8 mouse cellular contexts compared by ENCODE assay signal in genomic region chr6:91157237-91157570, GRCm38 (mm10). TPM values are rescaled to one million over a fixed set of nuclear protein-coding genes. Genes with fewer than 3 reads are reported as not detected.
DNase-seq lines count a peak whose midpoint lies in the region; ATAC-seq and TF ChIP-seq lines count a peak whose summit lies in the region.

No protein-coding gene starts in this region.

- 32% methylated on average over 6 of the region's 6 CpGs for WGBS in kidney, embryonic 15.5 days
- 37% methylated on average over 6 of the region's 6 CpGs for WGBS in hindbrain, embryonic 13.5 days
- 41% methylated on average over 6 of the region's 6 CpGs for WGBS in midbrain, embryonic 14.5 days

- no peak for TF ChIP-seq POLR2A in cortical plate, adult 2 months (IDR thresholded peaks at IDR 0.05; ENCODE audit: extremely low read depth, insufficient read depth, low read length)

- TF ChIP-seq CTCF in cortical plate, adult 2 months (IDR thresholded peaks at IDR 0.05; ENCODE audit: extremely low read depth, insufficient read depth, low read length), result no peak

- no peaks in the 10 kb centered on the region for H3K9me3 ChIP-seq in kidney, embryonic 15.5 days (replicated peaks)
- H3K9me3 ChIP-seq in hindbrain, embryonic 13.5 days, result no peaks in the 10 kb centered on the region
- no peaks in the 10 kb centered on the region for H3K9me3 ChIP-seq in midbrain, embryonic 14.5 days (ENCODE audit: control insufficient read depth, low read length)

- peak overlapping the region; percentile 61 for H3K9ac ChIP-seq in kidney, embryonic 15.5 days
- peak overlapping the region; percentile 87 for H3K9ac ChIP-seq in hindbrain, embryonic 13.5 days
- peak overlapping the region; percentile 79 for H3K9ac ChIP-seq in midbrain, embryonic 14.5 days (replicated peaks; ENCODE audit: low read length)

- no peak; the same call in 1 of the 2 replicates for ATAC-seq in kidney, embryonic 15.5 days (replicated peaks; ENCODE audit: low FRiP score)
- ATAC-seq in hindbrain, embryonic 13.5 days (ENCODE audit: low FRiP score), result no peak
- no peak for ATAC-seq in midbrain, embryonic 14.5 days (ENCODE audit: low FRiP score, low TSS enrichment)

- DNase-seq in kidney, postnatal 4 days, result no peak
- DNase-seq in midbrain, embryonic 14.5 days, result no peak
- no peak for DNase-seq in urinary bladder, postnatal 10 days (ENCODE audit: low spot score)
- DNase-seq in thymus, postnatal 4 days, result no peak
- no peak for DNase-seq in thymus, postnatal 25 days

- H3K4me3 ChIP-seq in kidney, embryonic 15.5 days (replicated peaks), result peak overlapping the region; percentile 69
- peak overlapping the region; percentile 67 for H3K4me3 ChIP-seq in cortical plate, adult 2 months (ENCODE audit: insufficient read depth, low read length)
- H3K4me3 ChIP-seq in hindbrain, embryonic 13.5 days, result peak overlapping the region; percentile 60
- peak overlapping the region; percentile 65 for H3K4me3 ChIP-seq in midbrain, embryonic 14.5 days (replicated peaks; ENCODE audit: low read depth, low read length)

- H3K36me3 ChIP-seq in kidney, embryonic 15.5 days, result no peaks in the 10 kb centered on the region
- H3K36me3 ChIP-seq in hindbrain, embryonic 13.5 days, result peaks cover 11% of the 10 kb centered on the region
- H3K36me3 ChIP-seq in midbrain, embryonic 14.5 days (ENCODE audit: control insufficient read depth, insufficient read depth, low read length), result peaks cover 3% of the 10 kb centered on the region; the same call in 1 of the 2 replicates

- H3K27ac ChIP-seq in kidney, embryonic 15.5 days, result peak overlapping the region; percentile 88
- peak overlapping the region; percentile 83 for H3K27ac ChIP-seq in cortical plate, adult 2 months (ENCODE audit: insufficient read depth, low read length)
- H3K27ac ChIP-seq in hindbrain, embryonic 13.5 days, result peak overlapping the region; percentile 90
- peak overlapping the region; percentile 85 for H3K27ac ChIP-seq in midbrain, embryonic 14.5 days (replicated peaks; ENCODE audit: low read depth, low read length)

- H3K4me2 ChIP-seq in kidney, embryonic 15.5 days, result peak overlapping the region; percentile 86
- H3K4me2 ChIP-seq in hindbrain, embryonic 13.5 days, result peak overlapping the region; percentile 70
- H3K4me2 ChIP-seq in midbrain, embryonic 14.5 days (ENCODE audit: low read length), result peak overlapping the region; percentile 91

- peaks cover 61% of the 10 kb centered on the region for H3K4me1 ChIP-seq in kidney, embryonic 15.5 days
- peaks cover 20% of the 10 kb centered on the region for H3K4me1 ChIP-seq in cortical plate, adult 2 months (ENCODE audit: control insufficient read depth, insufficient read depth, low read length)
- H3K4me1 ChIP-seq in hindbrain, embryonic 13.5 days (replicated peaks), result peaks cover 91% of the 10 kb centered on the region
- H3K4me1 ChIP-seq in midbrain, embryonic 14.5 days (ENCODE audit: control insufficient read depth, insufficient read depth, low read length), result peaks cover 78% of the 10 kb centered on the region

- H3K27me3 ChIP-seq in kidney, embryonic 15.5 days, result peaks cover 10% of the 10 kb centered on the region; the same call in 1 of the 2 replicates
- H3K27me3 ChIP-seq in hindbrain, embryonic 13.5 days, result no peaks in the 10 kb centered on the region
- no peaks in the 10 kb centered on the region for H3K27me3 ChIP-seq in midbrain, embryonic 14.5 days (ENCODE audit: control insufficient read depth, insufficient read depth, low read length)

RNA-seq across cellular contexts. Expression of gene Hdac11, which starts 0.7 kb away (rescaled TPM):
- polyA plus RNA-seq in kidney, embryonic 15.5 days (2015; fragmentation: Nextera tagmentation; extraction: Ambion mirVana), result 13.2 and 14.3 TPM in 2 replicates
- 179 and 185 TPM in 2 replicates for polyA plus RNA-seq in cortical plate, adult 2 months (2012; rRNA removed)
- 33.6 and 34.2 TPM in 2 replicates for polyA plus RNA-seq in hindbrain, embryonic 13.5 days (2015; fragmentation: Nextera tagmentation; extraction: Ambion mirVana)
- polyA plus RNA-seq in midbrain, embryonic 14.5 days (2014; fragmentation: Nextera tagmentation; extraction: Ambion mirVana), result 42.1 and 50.3 TPM in 2 replicates

RNA-seq across cellular contexts. Expression of gene Nup210, which starts 40.6 kb away (rescaled TPM):
- polyA plus RNA-seq in kidney, embryonic 15.5 days (2015; fragmentation: Nextera tagmentation; extraction: Ambion mirVana), result 22.8 and 24.2 TPM in 2 replicates
- polyA plus RNA-seq in cortical plate, adult 2 months (2012; rRNA removed), result 17.2 and 19.6 TPM in 2 replicates
- polyA plus RNA-seq in hindbrain, embryonic 13.5 days (2015; fragmentation: Nextera tagmentation; extraction: Ambion mirVana), result 17.0 and 17.4 TPM in 2 replicates
- 17.1 and 28.0 TPM in 2 replicates for polyA plus RNA-seq in midbrain, embryonic 14.5 days (2014; fragmentation: Nextera tagmentation; extraction: Ambion mirVana)

RNA-seq across cellular contexts. Expression of gene Fbln2, which starts 55.1 kb away (rescaled TPM):
- polyA plus RNA-seq in kidney, embryonic 15.5 days (2015; fragmentation: Nextera tagmentation; extraction: Ambion mirVana), result 38.9 and 56.4 TPM in 2 replicates
- 12.8 and 15.0 TPM in 2 replicates for polyA plus RNA-seq in cortical plate, adult 2 months (2012; rRNA removed)
- polyA plus RNA-seq in hindbrain, embryonic 13.5 days (2015; fragmentation: Nextera tagmentation; extraction: Ambion mirVana), result 27.4 and 32.0 TPM in 2 replicates
- 4.8 and 12.0 TPM in 2 replicates for polyA plus RNA-seq in midbrain, embryonic 14.5 days (2014; fragmentation: Nextera tagmentation; extraction: Ambion mirVana)
